Mouse (Mus musculus): ENCODE data around the gene Dchs2. TPM values are rescaled to one million over a fixed set of nuclear protein-coding genes. Genes with fewer than 3 reads are reported as not detected.

The Dchs2 gene
- polyA plus RNA-seq, 1 experiment from 2014 or later = 0.12 TPM

DNA sequence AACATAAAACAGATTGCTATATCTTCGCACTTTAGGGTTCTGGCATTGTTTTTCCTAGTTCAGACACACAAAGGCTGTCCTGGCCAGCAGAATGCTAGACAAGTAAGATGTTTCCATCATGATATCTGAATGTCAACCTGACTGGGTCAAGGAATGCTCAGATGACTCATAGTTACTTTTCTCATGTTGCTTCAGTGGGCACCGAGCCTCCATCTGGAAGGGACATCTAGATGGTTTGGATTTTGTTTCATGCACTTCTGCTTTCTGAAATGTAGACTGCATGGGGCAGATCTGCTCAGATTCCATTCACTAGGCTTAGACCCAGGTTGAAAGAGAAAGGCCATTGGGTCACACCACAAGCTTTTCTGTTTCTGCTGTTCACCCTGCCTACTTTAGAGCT is 242.1 kb downstream of the Dchs2 start:
- no peaks in the 10 kb centered on the region for H3K36me3 ChIP-seq (ENCODE audit: poor library complexity, severe bottlenecking)
- no peak overlapping the region for H3K9ac ChIP-seq
- H3K4me1 ChIP-seq = no peaks in the 10 kb centered on the region
- H3K27ac ChIP-seq = no peak overlapping the region
- no peak overlapping the region for H3K4me3 ChIP-seq
- no peak for ATAC-seq
- no peaks in the 10 kb centered on the region for H3K9me3 ChIP-seq (replicated peaks)
- H3K4me2 ChIP-seq = no peak overlapping the region
- WGBS = 90% methylated on average over 2 of the region's 2 CpGs
- no peaks in the 10 kb centered on the region for H3K27me3 ChIP-seq

DNA sequence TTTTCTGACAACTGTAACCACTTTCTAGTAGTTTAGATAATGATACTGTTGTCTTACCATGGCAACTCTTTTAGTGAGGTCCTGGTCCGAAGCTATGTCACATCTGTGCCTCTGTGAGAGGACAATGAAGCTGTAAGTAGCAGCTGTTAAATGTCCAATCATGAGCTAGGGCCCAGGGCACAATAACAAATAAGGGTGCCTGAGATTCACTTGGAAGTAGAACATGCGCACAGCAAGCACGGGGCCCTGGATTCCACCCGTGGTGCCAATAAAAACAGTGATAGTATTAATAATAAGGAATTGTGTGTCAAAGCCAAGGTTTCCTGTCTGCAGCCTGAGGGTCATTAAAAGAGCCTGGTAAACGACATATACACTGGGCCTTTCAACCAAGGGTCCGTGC is 246.6 kb downstream of the Dchs2 start:
- Histone ChIP-seq H3K4me3 (no peak overlapping the region), H3K9ac (no peak overlapping the region), H3K4me1 (no peaks in the 10 kb centered on the region), H3K27ac (no peak overlapping the region), H3K36me3 (ENCODE audit: poor library complexity, severe bottlenecking) (no peaks in the 10 kb centered on the region), H3K27me3 (no peaks in the 10 kb centered on the region), H3K4me2 (no peak overlapping the region), H3K9me3 (replicated peaks) (no peaks in the 10 kb centered on the region)
- WGBS = 82% methylated on average over 6 of the region's 6 CpGs
- ATAC-seq = no peak

DNA sequence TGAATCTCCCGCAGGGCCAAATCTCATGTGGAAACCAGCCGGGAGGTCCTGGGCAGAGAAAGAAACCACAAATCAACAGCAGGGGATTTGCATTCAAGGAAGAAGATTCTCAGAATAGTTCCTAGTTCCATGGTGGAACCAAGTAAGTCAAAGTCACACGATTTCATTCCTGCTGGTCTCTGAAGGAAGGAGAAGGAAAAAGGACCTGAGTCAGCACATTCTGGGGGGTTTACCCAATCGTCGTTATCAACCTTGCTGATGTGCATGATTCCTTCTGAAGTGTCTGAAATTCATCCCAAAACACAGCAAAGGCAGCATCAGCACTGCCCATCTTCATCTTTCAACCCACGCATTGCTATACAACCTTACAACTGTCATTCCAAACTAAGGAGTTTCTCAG is 249.1 kb downstream of the Dchs2 start:
- Histone ChIP-seq H3K27me3 (no peaks in the 10 kb centered on the region), H3K27ac (no peak overlapping the region), H3K4me2 (no peak overlapping the region), H3K9ac (no peak overlapping the region), H3K9me3 (replicated peaks) (no peaks in the 10 kb centered on the region), H3K4me3 (no peak overlapping the region), H3K36me3 (ENCODE audit: poor library complexity, severe bottlenecking) (no peaks in the 10 kb centered on the region), H3K4me1 (no peaks in the 10 kb centered on the region)
- ATAC-seq = no peak
- 92% methylated on average over 6 of the region's 6 CpGs for WGBS

Other genes with a start within 250 kb of the Dchs2 start
- 0.06 and 0.13 TPM in 2 replicates for gene Lrat, start 224.0 kb upstream of the Dchs2 start, polyA plus RNA-seq (2015; fragmentation: Nextera tagmentation; extraction: Ambion mirVana)
- 3.2 TPM in 1 of 2 replicates, not detected in the other for gene Fgg, start 120.2 kb upstream of the Dchs2 start, polyA plus RNA-seq (2015; fragmentation: Nextera tagmentation; extraction: Ambion mirVana)
- 1.00 TPM in 1 of 2 replicates, not detected in the other for gene Fga, start 101.9 kb upstream of the Dchs2 start, polyA plus RNA-seq (2015; fragmentation: Nextera tagmentation; extraction: Ambion mirVana)
- gene Fgb, start 78.1 kb upstream of the Dchs2 start, polyA plus RNA-seq (2015; fragmentation: Nextera tagmentation; extraction: Ambion mirVana) = 0.37 TPM in 1 of 2 replicates, not detected in the other
- 121 and 123 TPM in 2 replicates for gene Plrg1, start 72.4 kb upstream of the Dchs2 start, polyA plus RNA-seq (2015; fragmentation: Nextera tagmentation; extraction: Ambion mirVana)